Mouse (Mus musculus) spleen, adult 2 months (tissue): ENCODE results near the gene Gm20388.

Experiments
- CTCF ChIP-seq: fragments of 200-500 bp; IDR thresholded peaks from 2 replicates; pipeline ENCODE4 v1.5.1; 2011; ENCODE audit warnings: mild to moderate bottlenecking, inconsistent platforms; ENCODE audit not compliant: insufficient read depth, insufficient read length, insufficient replicate concordance; ENCODE audit errors: extremely low read depth
- POLR2A ChIP-seq: fragments of 200-500 bp; IDR thresholded peaks from 2 replicates; pipeline ENCODE4 v1.6.1; 2011; ENCODE audit warnings: low read depth, low read length, inconsistent platforms

DNA sequence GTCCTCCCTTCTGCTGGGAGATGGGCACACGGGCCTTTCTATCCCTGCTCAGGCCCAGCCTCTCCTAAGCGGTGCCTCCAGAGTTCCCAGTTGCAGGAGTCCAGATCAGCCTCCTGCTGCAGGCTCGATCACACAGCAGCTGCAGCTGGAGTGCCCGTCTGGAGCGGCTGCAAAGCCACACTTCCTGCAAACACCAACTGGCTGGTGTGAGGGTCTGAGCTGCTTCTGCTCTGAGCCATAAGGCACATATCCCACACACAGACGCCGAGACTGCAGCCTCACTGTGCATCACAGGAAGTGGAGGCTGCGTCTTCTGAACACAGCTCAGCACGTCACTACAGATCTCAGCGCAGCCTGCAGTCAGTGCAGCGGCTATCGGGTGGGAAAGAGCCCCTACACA lies 2756.2 kb downstream of the Gm20388 start:
- TF ChIP-seq CTCF (no peak), POLR2A (no peak)
